Mouse (Mus musculus) thymus, adult 2 months (tissue): ENCODE measurements around the gene Slc9a5.

Source experiments
- CTCF ChIP-seq: fragments of 200-500 bp; IDR thresholded peaks from 2 replicates; pipeline ENCODE4 v1.5.1; 2012; ENCODE audit warnings: mild to moderate bottlenecking, control low read depth, low read length, moderate library complexity, borderline replicate concordance; ENCODE audit not compliant: control insufficient read depth, poor library complexity, insufficient read depth; ENCODE audit errors: extremely low read depth
- POLR2A ChIP-seq: fragments of 200-500 bp; IDR thresholded peaks from 2 replicates; pipeline ENCODE4 v1.6.1; 2012; ENCODE audit warnings: mild to moderate bottlenecking, low read length, control low read depth, moderate library complexity; ENCODE audit not compliant: control insufficient read depth, poor library complexity, insufficient read depth; ENCODE audit errors: extremely low read depth

DNA sequence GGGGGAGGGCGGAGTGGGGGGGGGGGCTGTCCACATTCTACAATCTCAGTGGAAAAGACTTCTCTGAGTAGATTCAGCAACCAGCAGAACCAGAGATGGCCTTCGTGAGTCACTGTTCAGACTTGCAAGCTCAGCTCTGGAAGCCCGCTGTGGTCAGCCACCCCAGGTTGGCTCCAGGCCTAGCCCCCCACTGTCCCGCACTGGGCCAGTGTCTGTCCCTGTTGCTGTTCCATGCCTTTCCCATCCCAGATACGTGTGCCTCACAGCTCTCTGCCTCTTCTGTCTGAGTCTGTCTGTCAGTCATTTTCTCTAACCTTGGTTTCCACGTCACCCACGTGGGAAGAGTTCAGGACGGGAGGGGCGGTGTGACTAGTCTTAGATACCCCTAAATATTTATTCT is 23.8 kb downstream of the Slc9a5 start:
- TF ChIP-seq CTCF (no peak), POLR2A (no peak)
